Mouse (Mus musculus) Patski (cell line): Measurements from ENCODE around the gene Mob4. TPM values are rescaled to one million over a fixed set of nuclear protein-coding genes. Genes with fewer than 3 reads are reported as not detected.

ENCODE experiments used
- ATAC-seq: fragments of 100-300 bp; one replicate; pipeline ENCODE4 v1.8.0; 2021
- CTCF ChIA-PET: fragments of 350-600 bp; sonication (Branson Sonifier 250); formaldehyde crosslinking; loops from one replicate; lab custom pipeline; 2022; ENCODE audit warnings: inconsistent platforms; lab: Charles Lee
- POLR2A ChIA-PET: fragments of 350-600 bp; sonication (Branson Sonifier 250); formaldehyde crosslinking; loops from one replicate; lab custom pipeline; 2022; ENCODE audit warnings: antibody characterized with exemption, inconsistent platforms; lab: Charles Lee
- DNase-seq: peaks from one replicate; pipeline ENCODE4 v3.0.0-alpha.2; 2011; ENCODE audit warnings: low read depth, low spot score
- H3K27me3 ChIP-seq: fragments of 371-371 bp; one replicate; pipeline ENCODE4 v1.5.1; 2021
- CTCF ChIP-seq: fragments of 100-300 bp; IDR thresholded peaks from one replicate; pipeline ENCODE4 v1.5.1; 2021
- in situ Hi-C: fragments of 300-500 bp; cut with MboI; formaldehyde crosslinking; loops from 3 replicates; pipeline ENCODE4 v1.11.1; 2018; ENCODE audit warnings: low pct_unique_long_range_greater_than_20kb, mixed read lengths
- polyA plus RNA-seq: library from polyadenylated mRNA; unstranded; gene quantifications from one replicate; pipeline ENCODE4 v1.2.3, GENCODE M21; 2021

Mob4 gene
- polyA plus RNA-seq, 1 experiment from 2014 or later: 84.7 TPM

GRCm38 (mm10) chr1:55131424-55132014 lies 488 bp downstream of the Mob4 start:
- POLR2A ChIA-PET: interaction anchor here (0.6 to 1.3 kb wide), 2 partner anchors 17 to 44 kb away, joined by 3 read pairs; partner anchors contain the start of genes Hspd1 and Hspe1
- CTCF ChIA-PET: interaction anchor here (1.2 kb wide), 1 partner anchor 108 kb away, joined by 3 read pairs; no protein-coding TSS in a partner anchor
- H3K27me3 ChIP-seq: no peaks in the 10 kb centered on the region
- DNase-seq: peak; percentile 7
- peak; percentile 64 for ATAC-seq
- TF ChIP-seq CTCF: no peak
- in situ Hi-C loops: no loop called here

DNA sequence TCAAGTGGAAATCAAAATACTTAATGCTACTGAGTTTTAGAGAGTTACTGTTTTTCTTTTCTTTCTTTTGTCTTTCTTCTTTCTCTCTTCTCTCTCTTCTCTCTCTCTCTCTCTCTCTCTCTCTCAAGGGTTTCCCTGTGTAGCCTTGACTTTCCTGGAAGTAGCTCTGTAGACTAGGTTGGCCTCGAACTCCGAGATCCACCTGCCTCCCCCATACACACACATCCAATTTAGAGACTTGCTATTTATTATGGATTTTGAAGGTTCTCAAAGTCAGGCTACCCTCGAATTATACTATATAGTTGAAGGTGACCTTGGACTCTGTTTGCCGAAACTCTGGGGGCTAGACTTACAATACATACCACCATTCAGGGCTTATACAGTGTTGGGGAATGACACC lies 1.3 kb downstream of the Mob4 start:
- H3K27me3 ChIP-seq: no peaks in the 10 kb centered on the region
- in situ Hi-C loops: no loop called here
- no peak for TF ChIP-seq CTCF
- DNase-seq (no peak), ATAC-seq (no peak)
- ChIA-PET CTCF (interaction anchor here (1.2 kb wide), 1 partner anchor 107 kb away, joined by 3 read pairs; no protein-coding TSS in a partner anchor), POLR2A (interaction anchor here (0.6 kb wide), 1 partner anchor 16 kb away, joined by 3 read pairs; no protein-coding TSS in a partner anchor)

DNA sequence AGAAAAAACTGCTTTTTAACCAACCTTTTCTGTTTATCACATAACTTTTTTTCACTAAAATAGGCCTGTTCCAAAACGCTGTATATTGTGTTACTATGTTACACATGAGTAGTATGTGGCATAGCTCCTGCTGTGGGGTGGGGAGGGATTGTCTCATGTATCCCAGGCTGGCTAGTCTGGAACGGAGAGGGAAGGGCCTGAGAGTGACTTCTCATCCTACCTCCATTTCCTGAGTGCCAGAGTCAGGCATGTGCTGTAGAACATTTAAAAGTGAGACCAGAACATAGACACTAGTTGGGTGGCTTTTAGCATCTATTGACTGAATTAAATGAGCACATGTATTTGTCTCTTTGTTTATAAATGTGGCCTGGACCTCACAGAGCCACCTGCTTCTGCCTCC lies 2.1 kb downstream of the Mob4 start:
- DNase-seq (peak; percentile 4), ATAC-seq (no peak)
- POLR2A ChIA-PET: no interaction called here
- in situ Hi-C loops: no loop called here
- TF ChIP-seq CTCF: no peak
- no peaks in the 10 kb centered on the region for H3K27me3 ChIP-seq
- CTCF ChIA-PET: interaction anchor here (1.2 kb wide), 1 partner anchor 106 kb away, joined by 3 read pairs; no protein-coding TSS in a partner anchor

GRCm38 (mm10) chr1:55134301-55134700 lies 3.3 kb downstream of the Mob4 start:
- ATAC-seq: no peak
- DNase-seq: no peak
- ChIA-PET CTCF (interaction anchor here (1.3 kb wide), 1 partner anchor 14 kb away, joined by 4 read pairs; no protein-coding TSS in a partner anchor), POLR2A (interaction anchor here (1.0 to 1.2 kb wide), 2 partner anchors 13 to 18 kb away, joined by 3 to 7 read pairs; no protein-coding TSS in a partner anchor)
- TF ChIP-seq CTCF: no peak
- in situ Hi-C loops: no loop called here
- no peaks in the 10 kb centered on the region for H3K27me3 ChIP-seq

GRCm38 (mm10) chr1:55135846-55136245 lies 4.8 kb downstream of the Mob4 start:
- in situ Hi-C loops: no loop called here
- no peak for ATAC-seq
- TF ChIP-seq CTCF: no peak
- CTCF ChIA-PET: interaction anchor here (1.3 kb wide), 2 partner anchors 21 to 104 kb away, joined by 3 read pairs; no protein-coding TSS in a partner anchor
- H3K27me3 ChIP-seq: no peaks in the 10 kb centered on the region
- POLR2A ChIA-PET: interaction anchor here (0.6 to 1.2 kb wide), 2 partner anchors 23 to 59 kb away, joined by 3 to 6 read pairs; no protein-coding TSS in a partner anchor
- no peak for DNase-seq

DNA sequence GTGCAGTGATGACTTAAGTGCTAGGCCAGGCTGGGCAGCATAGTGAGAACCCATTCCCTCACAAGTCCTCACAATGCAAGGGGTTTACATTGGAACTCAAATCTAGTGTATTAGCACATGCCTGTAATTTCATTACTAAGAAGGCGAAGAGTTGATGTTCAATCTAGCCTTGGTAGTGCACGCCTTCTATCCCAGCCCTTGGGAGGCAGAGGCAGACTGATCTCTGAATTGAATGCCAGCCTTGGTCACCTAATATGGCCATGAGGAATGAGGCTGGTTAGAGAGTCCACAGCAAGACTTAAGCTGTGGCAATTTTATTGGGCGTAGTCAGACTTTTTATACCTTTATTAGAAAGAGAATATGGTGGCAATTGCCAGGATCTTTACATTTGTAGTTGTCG lies 13.3 kb downstream of the Mob4 start:
- POLR2A ChIA-PET: no interaction called here
- ATAC-seq: no peak
- no peak for TF ChIP-seq CTCF
- CTCF ChIA-PET: no interaction called here
- no peaks in the 10 kb centered on the region for H3K27me3 ChIP-seq
- no peak for DNase-seq
- in situ Hi-C loops: no loop called here

DNA sequence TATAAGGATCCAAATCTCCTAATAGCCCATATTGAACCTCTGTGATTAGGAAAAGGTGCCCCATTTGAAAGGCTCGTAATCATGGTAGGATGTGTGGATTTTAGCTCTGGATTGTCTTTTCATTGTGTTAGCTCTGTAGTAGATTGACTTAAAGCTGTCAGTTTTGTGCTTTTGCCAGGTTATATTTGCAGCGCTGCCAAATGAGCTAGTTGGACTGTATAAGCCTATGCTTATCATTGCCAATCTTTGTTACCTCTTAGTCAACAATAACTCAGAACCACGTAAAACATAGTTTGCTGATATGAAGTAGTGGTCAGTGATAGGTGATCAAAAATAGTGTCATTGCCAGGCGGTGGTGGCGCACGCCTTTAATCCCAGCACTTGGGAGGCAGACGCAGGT lies 14.5 kb downstream of the Mob4 start:
- TF ChIP-seq CTCF: no peak
- no peaks in the 10 kb centered on the region for H3K27me3 ChIP-seq
- ChIA-PET POLR2A (no interaction called here), CTCF (no interaction called here)
- ATAC-seq: no peak
- no peak for DNase-seq
- in situ Hi-C loops: no loop called here

GRCm38 (mm10) chr1:55157329-55157728 lies 26.3 kb downstream of the Mob4 start:
- POLR2A ChIA-PET: no interaction called here
- CTCF ChIA-PET: interaction anchor here (0.7 kb wide), 1 partner anchor 72 kb away, joined by 3 read pairs; no protein-coding TSS in a partner anchor
- DNase-seq: no peak
- H3K27me3 ChIP-seq: no peaks in the 10 kb centered on the region
- no peak for ATAC-seq
- no peak for TF ChIP-seq CTCF
- in situ Hi-C loops: no loop called here

- peak; percentile 73 for DNase-seq
- no peaks in the 10 kb centered on the region for H3K27me3 ChIP-seq
- CTCF ChIA-PET: no interaction called here
- POLR2A ChIA-PET: interaction anchor here (0.8 kb wide), 1 partner anchor 22 kb away, joined by 6 read pairs; no protein-coding TSS in a partner anchor
- in situ Hi-C loops: no loop called here
- no peak for TF ChIP-seq CTCF
- peak; percentile 86 for ATAC-seq
These were observed 27.2 kb downstream of the Mob4 start for GRCm38 (mm10) chr1:55158211-55158610.

- TF ChIP-seq CTCF: no peak
- no peak for DNase-seq
- CTCF ChIA-PET: interaction anchor here (1.0 kb wide), 1 partner anchor 23 kb away, joined by 3 read pairs; no protein-coding TSS in a partner anchor
- in situ Hi-C loops: no loop called here
- ATAC-seq: no peak
- POLR2A ChIA-PET: interaction anchor here (0.8 kb wide), 1 partner anchor 22 kb away, joined by 6 read pairs; no protein-coding TSS in a partner anchor
- H3K27me3 ChIP-seq: no peaks in the 10 kb centered on the region
These were observed 27.8 kb downstream of the Mob4 start for GRCm38 (mm10) chr1:55158821-55159220.

GRCm38 (mm10) chr1:55160218-55160617 lies 29.2 kb downstream of the Mob4 start:
- DNase-seq (no peak), ATAC-seq (no peak)
- ChIA-PET CTCF (interaction anchor here (1.1 kb wide), 1 partner anchor 92 kb away, joined by 3 read pairs; no protein-coding TSS in a partner anchor), POLR2A (no interaction called here)
- no peaks in the 10 kb centered on the region for H3K27me3 ChIP-seq
- in situ Hi-C loops: no loop called here
- no peak for TF ChIP-seq CTCF
